Mouse (Mus musculus) testis, adult 2 months (tissue): Measurements from ENCODE around the gene Ifi202b.
"Not testable (repeated sequence)": the region's sequence is repeated elsewhere in the genome, so short reads cannot be mapped to it uniquely, and the experiment has no call there.

Experiments used
- CTCF ChIP-seq: fragments of 200-500 bp; IDR thresholded peaks from 2 replicates; pipeline ENCODE4 v1.5.1; 2012; ENCODE audit warnings: low read depth, mild to moderate bottlenecking, inconsistent platforms, low read length, moderate library complexity; ENCODE audit not compliant: control insufficient read depth, insufficient read depth, insufficient replicate concordance
- POLR2A ChIP-seq: fragments of 200-500 bp; IDR thresholded peaks from 2 replicates; pipeline ENCODE4 v1.6.1; 2012; ENCODE audit warnings: low read depth, mild to moderate bottlenecking, inconsistent platforms, low read length, moderate library complexity; ENCODE audit not compliant: control insufficient read depth

GRCm38 (mm10) chr1:173941522-173941921 lies 41.0 kb downstream of the Ifi202b start:
- not testable (repeated sequence) for TF ChIP-seq POLR2A, CTCF
